Mouse (Mus musculus): Measurements from ENCODE around the gene Mknk2. TPM values are rescaled to one million over a fixed set of nuclear protein-coding genes. Genes with fewer than 3 reads are reported as not detected.

The Mknk2 gene
- polyA plus RNA-seq, 1 experiment from 2014 or later: 103 TPM

- H3K27me3 ChIP-seq: no peaks in the 10 kb centered on the region
- H3K4me3 ChIP-seq (replicated peaks): peak overlapping the region; percentile 91
- peak overlapping the region; percentile 81 for H3K4me2 ChIP-seq
- H3K36me3 ChIP-seq: peaks cover 29% of the 10 kb centered on the region
- H3K9me3 ChIP-seq (replicated peaks): no peaks in the 10 kb centered on the region
- H3K27ac ChIP-seq: peak overlapping the region; percentile 98
- peak overlapping the region; percentile 99 for H3K9ac ChIP-seq
- ATAC-seq (replicated peaks; ENCODE audit: low FRiP score): peak; percentile 1; the same call in 1 of the 2 replicates
- under 1% methylated on average over 51 of the region's 54 CpGs for WGBS
- H3K4me1 ChIP-seq: peaks cover 72% of the 10 kb centered on the region
These were observed 2.3 kb downstream of the Mknk2 start for GRCm38 (mm10) chr10:80675405-80676197.

GRCm38 (mm10) chr10:80674851-80675404, 3.0 kb downstream of the Mknk2 start:
- Histone ChIP-seq H3K4me1 (peaks cover 71% of the 10 kb centered on the region), H3K27ac (peak overlapping the region; percentile 98), H3K9ac (peak overlapping the region; percentile 99), H3K36me3 (peaks cover 36% of the 10 kb centered on the region), H3K4me2 (peak overlapping the region; percentile 81), H3K9me3 (replicated peaks) (no peaks in the 10 kb centered on the region), H3K27me3 (no peaks in the 10 kb centered on the region), H3K4me3 (replicated peaks) (peak overlapping the region; percentile 91)
- 11% methylated on average over 6 of the region's 6 CpGs for WGBS
- no peak for ATAC-seq (replicated peaks; ENCODE audit: low FRiP score)

- Histone ChIP-seq H3K4me2 (peak overlapping the region; percentile 81), H3K4me3 (replicated peaks) (peak overlapping the region; percentile 91), H3K27me3 (no peaks in the 10 kb centered on the region), H3K9ac (peak overlapping the region; percentile 99), H3K36me3 (peaks cover 43% of the 10 kb centered on the region), H3K27ac (peak overlapping the region; percentile 24; the same call in 1 of the 2 replicates), H3K9me3 (replicated peaks) (no peaks in the 10 kb centered on the region), H3K4me1 (peaks cover 69% of the 10 kb centered on the region)
- no peak for ATAC-seq (replicated peaks; ENCODE audit: low FRiP score)
- WGBS: 52% methylated on average over 5 of the region's 5 CpGs
These were observed 3.7 kb downstream of the Mknk2 start for GRCm38 (mm10) chr10:80674161-80674711.

- Histone ChIP-seq H3K4me3 (replicated peaks) (peak overlapping the region; percentile 91), H3K4me1 (peaks cover 64% of the 10 kb centered on the region), H3K36me3 (peaks cover 48% of the 10 kb centered on the region), H3K9me3 (replicated peaks) (no peaks in the 10 kb centered on the region), H3K27me3 (no peaks in the 10 kb centered on the region), H3K27ac (0 out of 2 replicates have a peak overlapping the region, but pooled peaks have one; percentile 24), H3K4me2 (peak overlapping the region; percentile 81), H3K9ac (peak overlapping the region; percentile 99)
- 90% methylated on average over 3 of the region's 3 CpGs for WGBS
- ATAC-seq (replicated peaks; ENCODE audit: low FRiP score): no peak
These were observed 4.2 kb downstream of the Mknk2 start for GRCm38 (mm10) chr10:80673690-80674089.

GRCm38 (mm10) chr10:80671936-80672690, 5.8 kb downstream of the Mknk2 start:
- H3K4me3 ChIP-seq (replicated peaks): no peak overlapping the region
- no peak overlapping the region for H3K4me2 ChIP-seq
- peaks cover 64% of the 10 kb centered on the region for H3K36me3 ChIP-seq
- H3K27ac ChIP-seq: no peak overlapping the region
- 82% methylated on average over 11 of the region's 11 CpGs for WGBS
- no peaks in the 10 kb centered on the region for H3K27me3 ChIP-seq
- no peaks in the 10 kb centered on the region for H3K9me3 ChIP-seq (replicated peaks)
- H3K9ac ChIP-seq: no peak overlapping the region
- H3K4me1 ChIP-seq: peaks cover 48% of the 10 kb centered on the region
- no peak for ATAC-seq (replicated peaks; ENCODE audit: low FRiP score)

GRCm38 (mm10) chr10:80671251-80671650, 6.7 kb downstream of the Mknk2 start:
- H3K4me2 ChIP-seq: no peak overlapping the region
- no peak for ATAC-seq (replicated peaks; ENCODE audit: low FRiP score)
- 94% methylated on average over 4 of the region's 4 CpGs for WGBS

GRCm38 (mm10) chr10:80670531-80670930, 7.4 kb downstream of the Mknk2 start:
- Histone ChIP-seq H3K9me3 (replicated peaks) (no peaks in the 10 kb centered on the region), H3K4me2 (no peak overlapping the region), H3K36me3 (peaks cover 78% of the 10 kb centered on the region), H3K27me3 (no peaks in the 10 kb centered on the region), H3K4me1 (peaks cover 59% of the 10 kb centered on the region), H3K4me3 (replicated peaks) (no peak overlapping the region), H3K27ac (no peak overlapping the region), H3K9ac (no peak overlapping the region)
- 94% methylated on average over 2 of the region's 2 CpGs for WGBS
- no peak for ATAC-seq (replicated peaks; ENCODE audit: low FRiP score)

More at GRCm38 (mm10) chr10:80671251-80671650, 6.7 kb downstream of the Mknk2 start:
- Histone ChIP-seq H3K27ac (no peak overlapping the region), H3K27me3 (no peaks in the 10 kb centered on the region), H3K9me3 (replicated peaks) (no peaks in the 10 kb centered on the region), H3K9ac (no peak overlapping the region), H3K4me1 (peaks cover 51% of the 10 kb centered on the region), H3K4me3 (replicated peaks) (no peak overlapping the region), H3K36me3 (peaks cover 73% of the 10 kb centered on the region)

GRCm38 (mm10) chr10:80669737-80670485, 8.0 kb downstream of the Mknk2 start:
- Histone ChIP-seq H3K4me1 (peaks cover 62% of the 10 kb centered on the region), H3K36me3 (peaks cover 78% of the 10 kb centered on the region), H3K4me2 (no peak overlapping the region), H3K27me3 (no peaks in the 10 kb centered on the region), H3K9me3 (replicated peaks) (no peaks in the 10 kb centered on the region), H3K9ac (no peak overlapping the region), H3K27ac (no peak overlapping the region), H3K4me3 (replicated peaks) (no peak overlapping the region)
- ATAC-seq (replicated peaks; ENCODE audit: low FRiP score): no peak
- 96% methylated on average over 7 of the region's 7 CpGs for WGBS

- ATAC-seq (replicated peaks; ENCODE audit: low FRiP score): no peak
- 88% methylated on average over 12 of the region's 12 CpGs for WGBS
These were observed 8.9 kb downstream of the Mknk2 start for GRCm38 (mm10) chr10:80669018-80669417.

GRCm38 (mm10) chr10:80668614-80669013, 9.3 kb downstream of the Mknk2 start:
- peaks cover 78% of the 10 kb centered on the region for H3K36me3 ChIP-seq
- WGBS: 78% methylated on average over 11 of the region's 11 CpGs
- H3K27me3 ChIP-seq: no peaks in the 10 kb centered on the region
- peaks cover 62% of the 10 kb centered on the region for H3K4me1 ChIP-seq
- no peak overlapping the region for H3K27ac ChIP-seq
- ATAC-seq (replicated peaks; ENCODE audit: low FRiP score): no peak
- H3K9ac ChIP-seq: no peak overlapping the region
- no peaks in the 10 kb centered on the region for H3K9me3 ChIP-seq (replicated peaks)
- no peak overlapping the region for H3K4me3 ChIP-seq (replicated peaks)
- H3K4me2 ChIP-seq: no peak overlapping the region

More at GRCm38 (mm10) chr10:80669018-80669417, 8.9 kb downstream of the Mknk2 start:
- Histone ChIP-seq H3K9ac (no peak overlapping the region), H3K27me3 (no peaks in the 10 kb centered on the region), H3K4me1 (peaks cover 62% of the 10 kb centered on the region), H3K27ac (no peak overlapping the region), H3K4me2 (no peak overlapping the region), H3K36me3 (peaks cover 78% of the 10 kb centered on the region), H3K4me3 (replicated peaks) (no peak overlapping the region), H3K9me3 (replicated peaks) (no peaks in the 10 kb centered on the region)

GRCm38 (mm10) chr10:80666837-80667412, 11.0 kb downstream of the Mknk2 start:
- ATAC-seq (replicated peaks; ENCODE audit: low FRiP score): no peak
- H3K27ac ChIP-seq: no peak overlapping the region
- 78% methylated on average over 19 of the region's 19 CpGs for WGBS

More at GRCm38 (mm10) chr10:80666837-80667412, 11.0 kb downstream of the Mknk2 start:
- H3K36me3 ChIP-seq: peaks cover 63% of the 10 kb centered on the region
- no peaks in the 10 kb centered on the region for H3K9me3 ChIP-seq (replicated peaks)
- H3K9ac ChIP-seq: no peak overlapping the region
- H3K4me2 ChIP-seq: no peak overlapping the region
- H3K27me3 ChIP-seq: no peaks in the 10 kb centered on the region
- peaks cover 54% of the 10 kb centered on the region for H3K4me1 ChIP-seq
- H3K4me3 ChIP-seq (replicated peaks): no peak overlapping the region

Data from kidney, embryonic 15.5 days (tissue).